21 mouse cellular contexts compared by ENCODE assay signal in genomic region chr7:129876852-129877223, GRCm38 (mm10).
DNase-seq lines count a peak whose midpoint lies in the region; ATAC-seq and TF ChIP-seq lines count a peak whose summit lies in the region.
"Had no signal": no experiment of that assay in that cellular context is flagged by ENCODE, and none has a peak within 500 bp of the region (broad histone marks: within the 10 kb centered on the region; RNA-seq: fewer than 3 reads in every experiment).

No protein-coding gene starts in this region.

- H3K4me2 ChIP-seq in heart, postnatal 0 days (ENCODE audit: low read depth, low read length), result no peak overlapping the region
- H3K4me2 ChIP-seq: embryonic facial prominence, embryonic 15.5 days; forebrain, embryonic 12.5 days; kidney, embryonic 15.5 days had no signal

- TF ChIP-seq EP300 in heart, postnatal 0 days (IDR thresholded peaks at IDR 0.05; ENCODE audit: low read depth), result no peak

- TF ChIP-seq CTCF in heart, postnatal 0 days (IDR thresholded peaks at IDR 0.05; ENCODE audit: low read depth), result no peak

- peak; percentile 41; the same call in 1 of the 2 replicates for ATAC-seq in heart, postnatal 0 days (ENCODE audit: insufficient read depth, low read depth)
- ATAC-seq: CD4-positive, CD25-positive, alpha-beta regulatory T cell, adult 4 months; hindbrain, embryonic 16.5 days; intestine, embryonic 16.5 days; midbrain, embryonic 16.5 days had no signal

- H3K27me3 ChIP-seq in heart, postnatal 0 days (ENCODE audit: control insufficient read depth, insufficient read depth, low read length), result no peaks in the 10 kb centered on the region
- no peaks in the 10 kb centered on the region for H3K27me3 ChIP-seq in heart, embryonic 10.5 days (ENCODE audit: insufficient read depth, poor library complexity, severe bottlenecking)
- no peaks in the 10 kb centered on the region for H3K27me3 ChIP-seq in limb, embryonic 10.5 days (ENCODE audit: low read depth, poor library complexity, severe bottlenecking)
- H3K27me3 ChIP-seq: embryonic facial prominence, embryonic 15.5 days; forebrain, embryonic 12.5 days; kidney, embryonic 15.5 days had no signal

- no peak overlapping the region for H3K4me3 ChIP-seq in heart, postnatal 0 days (ENCODE audit: low read depth, low read length)
- H3K4me3 ChIP-seq in heart, embryonic 10.5 days, result no peak overlapping the region
- no peak overlapping the region for H3K4me3 ChIP-seq in limb, embryonic 10.5 days
- H3K4me3 ChIP-seq: embryonic facial prominence, embryonic 15.5 days; forebrain, embryonic 12.5 days; kidney, embryonic 15.5 days had no signal

- peak; percentile 11 for DNase-seq in heart, postnatal 0 days (ENCODE audit: low spot score)
- DNase-seq in heart, embryonic 10.5 days (ENCODE audit: low spot score), result no peak
- DNase-seq in 3134 (ENCODE audit: extremely low read depth, insufficient read length, low spot score) (peak; percentile 70), 3T3-L1 (ENCODE audit: low read depth, low spot score) (peak; percentile 87)
- no peak for DNase-seq in limb, embryonic 10.5 days (ENCODE audit: low spot score)
- DNase-seq in layer of hippocampus, postnatal 36 days, result no peak
- no peak for DNase-seq in spleen, postnatal 4 days (ENCODE audit: low spot score in 2 of 2)
- DNase-seq: adrenal gland, postnatal 25 days; cerebellum, adult 11-12 months; cerebellum, postnatal 14 days; gastrocnemius, postnatal 10 days; heart, adult 11 months; heart, postnatal 4 days; right cerebral cortex, postnatal 25 days had no signal

- no peaks in the 10 kb centered on the region for H3K9me3 ChIP-seq in heart, postnatal 0 days (replicated peaks; ENCODE audit: control insufficient read depth, low read length)
- H3K9me3 ChIP-seq in heart, embryonic 10.5 days, result no peaks in the 10 kb centered on the region
- H3K9me3 ChIP-seq in limb, embryonic 10.5 days (replicated peaks), result no peaks in the 10 kb centered on the region
- H3K9me3 ChIP-seq: embryonic facial prominence, embryonic 15.5 days; forebrain, embryonic 12.5 days; kidney, embryonic 15.5 days had no signal

- H3K36me3 ChIP-seq in heart, postnatal 0 days (replicated peaks; ENCODE audit: control insufficient read depth, insufficient read depth, low read length), result no peaks in the 10 kb centered on the region
- H3K36me3 ChIP-seq in heart, embryonic 10.5 days, result no peaks in the 10 kb centered on the region
- H3K36me3 ChIP-seq in limb, embryonic 10.5 days, result no peaks in the 10 kb centered on the region
- H3K36me3 ChIP-seq: embryonic facial prominence, embryonic 15.5 days; forebrain, embryonic 12.5 days; kidney, embryonic 15.5 days had no signal

- peaks cover 14% of the 10 kb centered on the region; the same call in 1 of the 2 replicates for H3K4me1 ChIP-seq in heart, postnatal 0 days (ENCODE audit: control insufficient read depth, insufficient read depth)
- H3K4me1 ChIP-seq in heart, embryonic 10.5 days, result peaks cover 17% of the 10 kb centered on the region
- H3K4me1 ChIP-seq in limb, embryonic 10.5 days, result peaks cover 35% of the 10 kb centered on the region

- H3K9ac ChIP-seq in heart, postnatal 0 days (replicated peaks; ENCODE audit: low read depth, low read length), result no peak overlapping the region
- H3K9ac ChIP-seq: embryonic facial prominence, embryonic 15.5 days; forebrain, embryonic 12.5 days; kidney, embryonic 15.5 days had no signal

- H3K27ac ChIP-seq in heart, postnatal 0 days (ENCODE audit: low read depth), result no peak overlapping the region
- H3K27ac ChIP-seq in heart, embryonic 10.5 days, result no peak overlapping the region
- 0 out of 2 replicates have a peak overlapping the region, but pooled peaks have one; percentile 3 for H3K27ac ChIP-seq in limb, embryonic 10.5 days
- H3K27ac ChIP-seq: embryonic facial prominence, embryonic 15.5 days; forebrain, embryonic 12.5 days; kidney, embryonic 15.5 days had no signal

Comparison
In these comparisons a context has a peak if more than half of its experiments do, and no peak if none do; other contexts are left out.
1. DNase-seq: peak in heart, postnatal 0 days (single experiment), 3134 (single experiment) and 3T3-L1 (single experiment); none in heart, embryonic 10.5 days (single experiment), limb, embryonic 10.5 days (single experiment), layer of hippocampus, postnatal 36 days (0 of 2) and spleen, postnatal 4 days (0 of 2).